Mouse (Mus musculus): Measurements from ENCODE around the gene Slc9a2.

GRCm38 (mm10) chr1:40805351-40805750 is 125.0 kb downstream of the Slc9a2 start, which contains the start of gene Tmem182:
- no peak for TF ChIP-seq POLR2A (IDR thresholded peaks at IDR 0.05; ENCODE audit: extremely low read depth, insufficient read depth, low read length)
- TF ChIP-seq CTCF (IDR thresholded peaks at IDR 0.05; ENCODE audit: extremely low read depth, insufficient read depth, low read length): no peak
